Mouse (Mus musculus) lung, postnatal 14 days (tissue): ENCODE results near the gene Macrod2.

ENCODE experiments used
- DNase-seq: peaks from one replicate; pipeline ENCODE4 v3.0.0; 2021

The Macrod2 gene

GRCm38 (mm10) chr2:141327296-141327695 lies 932.2 kb downstream of the Macrod2 start:
- DNase-seq = no peak

- peak; percentile 1 for DNase-seq
Observed at GRCm38 (mm10) chr2:141337708-141338107, 942.6 kb downstream of the Macrod2 start.

DNA sequence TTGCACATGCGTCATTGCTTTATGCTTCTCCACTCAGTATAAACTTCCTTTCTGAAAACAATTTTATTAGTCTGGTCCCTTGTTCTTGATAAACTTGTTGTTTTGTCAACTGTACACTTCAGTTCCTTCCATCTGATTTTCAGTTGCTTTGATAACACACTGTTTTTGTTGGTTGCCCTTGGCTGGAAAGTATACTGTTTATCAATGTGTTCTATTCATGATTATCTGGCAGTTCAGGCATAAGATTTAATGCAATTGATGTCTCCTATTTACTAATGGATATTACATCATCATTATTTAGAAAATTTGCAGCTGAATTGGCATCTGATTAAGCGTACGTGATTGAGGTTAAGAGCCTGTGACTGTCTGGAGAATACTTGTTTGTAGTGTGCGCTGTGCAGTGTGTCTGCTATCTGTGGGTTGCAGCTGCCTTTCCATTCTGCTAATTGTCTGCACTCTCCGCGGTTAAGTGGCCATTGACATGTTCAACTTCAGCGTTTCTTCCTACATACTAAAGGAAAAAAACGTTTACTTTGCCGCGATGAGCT lies 949.0 kb downstream of the Macrod2 start:
- no peak for DNase-seq

DNA sequence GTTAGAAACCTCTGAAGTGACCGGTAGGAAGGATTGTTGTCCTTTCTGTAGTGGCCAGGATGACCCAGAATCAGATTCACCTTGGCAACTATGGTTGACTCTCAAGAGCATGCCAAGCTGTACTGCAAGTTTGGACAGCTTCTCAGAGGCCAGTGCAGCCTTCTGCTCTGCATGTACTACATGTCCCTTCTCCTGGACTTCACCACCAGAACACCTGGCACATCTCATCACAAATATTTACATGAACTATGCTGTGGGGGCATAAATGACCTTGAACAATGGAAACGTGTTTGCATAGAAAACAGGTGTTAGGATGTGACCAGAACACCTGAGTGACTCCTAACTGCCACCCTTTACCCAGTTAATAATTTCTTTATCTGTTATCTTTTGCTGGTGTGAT lies 957.5 kb downstream of the Macrod2 start:
- DNase-seq = no peak

- DNase-seq = no peak
Observed at GRCm38 (mm10) chr2:141388632-141389031, 993.5 kb downstream of the Macrod2 start.

DNA sequence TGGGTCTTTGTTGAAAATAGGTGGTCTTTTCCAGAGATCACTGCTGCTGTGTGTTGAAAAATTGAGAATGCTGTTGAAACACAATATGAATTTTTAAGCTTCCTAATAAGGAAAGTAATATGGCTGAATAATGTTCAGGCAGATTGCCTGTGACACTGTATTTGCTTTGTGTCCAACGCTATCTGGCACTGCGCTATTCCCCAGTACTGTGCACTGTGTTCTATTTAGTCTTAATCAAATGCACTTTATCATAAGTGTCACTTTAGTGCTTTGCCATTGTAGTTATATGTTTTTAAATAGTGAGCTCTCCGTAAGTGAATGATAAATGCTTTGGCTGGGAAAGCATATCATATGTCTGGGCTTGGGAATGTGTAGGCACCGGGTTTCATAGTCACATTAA lies 996.1 kb downstream of the Macrod2 start:
- DNase-seq = no peak

DNA sequence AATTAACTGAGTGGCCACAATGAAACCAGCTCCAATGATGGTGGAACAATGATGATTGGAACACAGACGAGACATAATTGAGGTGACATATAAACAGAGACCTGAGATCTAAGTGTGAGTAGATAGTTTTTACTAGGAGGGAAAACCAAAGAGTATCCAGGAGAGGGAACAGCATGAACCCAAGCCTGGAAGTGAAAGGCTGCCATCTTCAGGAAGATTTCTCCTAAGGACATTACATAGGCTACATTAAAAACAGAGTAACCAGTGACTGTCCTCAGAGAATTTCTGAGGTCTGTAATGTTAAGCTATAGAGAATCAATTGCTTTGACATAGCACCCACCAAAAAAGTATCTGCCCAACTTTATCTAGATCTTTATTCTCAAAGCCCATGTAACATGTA lies 999.7 kb downstream of the Macrod2 start:
- DNase-seq = peak; percentile 2

GRCm38 (mm10) chr2:141408766-141409165 lies 1013.7 kb downstream of the Macrod2 start:
- DNase-seq = no peak

GRCm38 (mm10) chr2:141416436-141416835 lies 1021.3 kb downstream of the Macrod2 start:
- DNase-seq = no peak

GRCm38 (mm10) chr2:141416855-141417544 lies 1021.9 kb downstream of the Macrod2 start:
- DNase-seq = no peak

DNA sequence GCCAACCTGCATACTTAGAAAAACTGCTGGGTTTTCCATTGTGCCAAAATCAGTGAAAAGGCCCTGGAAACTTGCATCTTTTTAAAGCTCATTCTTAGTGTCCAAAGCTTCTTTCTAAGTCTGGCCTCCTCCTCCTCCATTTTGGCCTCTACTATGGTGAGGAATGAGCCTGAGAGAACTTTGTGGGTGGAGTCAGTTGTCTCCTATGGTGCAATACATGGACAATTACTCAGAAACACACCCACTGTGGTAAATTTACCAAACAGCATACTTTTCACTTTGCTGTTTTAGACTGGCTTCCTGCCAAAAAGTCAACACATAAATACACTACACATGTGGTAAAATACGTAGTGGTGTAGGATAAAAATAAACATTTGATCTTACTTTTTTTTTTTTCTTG lies 1024.7 kb downstream of the Macrod2 start:
- DNase-seq = no peak

GRCm38 (mm10) chr2:141434084-141434483 lies 1039.0 kb downstream of the Macrod2 start:
- DNase-seq = no peak

DNA sequence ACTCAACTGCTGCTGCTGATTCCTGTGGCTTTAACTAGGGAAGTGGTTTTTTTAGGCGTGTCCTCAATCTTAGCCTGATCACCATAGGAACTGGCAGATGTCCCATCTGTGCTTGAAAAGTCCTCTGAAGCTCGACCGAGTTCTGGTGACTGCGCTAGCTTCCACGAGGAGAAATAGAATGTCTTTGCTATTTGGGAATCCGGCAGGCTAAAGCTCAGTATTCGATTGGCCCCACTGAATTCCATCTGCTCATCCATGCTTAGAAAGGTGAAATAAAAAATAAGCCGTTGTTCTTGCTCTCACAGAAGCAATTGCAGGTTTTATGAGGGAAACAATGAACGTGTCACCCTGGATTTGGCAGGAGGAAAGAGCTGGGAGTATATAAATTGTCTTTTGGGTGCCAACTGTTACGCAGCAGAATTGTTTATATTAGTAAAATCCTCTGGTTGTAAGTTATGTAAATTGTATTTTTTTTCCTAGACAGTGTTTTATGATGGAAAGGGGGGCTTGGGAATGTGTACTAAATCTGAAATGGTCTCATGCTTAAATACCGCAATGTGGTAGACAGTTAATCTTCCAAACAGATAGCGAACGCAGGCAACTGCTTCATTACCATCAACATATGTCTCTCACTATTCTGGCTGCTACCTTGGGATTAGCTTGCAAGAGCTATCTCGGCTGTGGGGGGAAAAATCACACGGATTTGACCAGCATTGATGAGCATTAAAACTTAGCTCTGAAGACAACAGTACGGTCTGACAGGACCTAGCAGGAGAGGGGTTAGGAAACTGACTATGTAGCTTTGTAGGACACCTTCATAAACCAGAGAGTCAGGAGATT lies 1039.8 kb downstream of the Macrod2 start:
- DNase-seq = peak; percentile 13

- DNase-seq = no peak
Observed at GRCm38 (mm10) chr2:141441896-141442295, 1046.8 kb downstream of the Macrod2 start.

- DNase-seq = no peak
Observed at GRCm38 (mm10) chr2:141449078-141449680, 1054.1 kb downstream of the Macrod2 start.

- DNase-seq = no peak
Observed at GRCm38 (mm10) chr2:141463946-141464345, 1068.8 kb downstream of the Macrod2 start.

- DNase-seq = no peak
Observed at GRCm38 (mm10) chr2:141472791-141473190, 1077.7 kb downstream of the Macrod2 start.

- no peak for DNase-seq
Observed at GRCm38 (mm10) chr2:141477585-141477984, 1082.5 kb downstream of the Macrod2 start.

DNA sequence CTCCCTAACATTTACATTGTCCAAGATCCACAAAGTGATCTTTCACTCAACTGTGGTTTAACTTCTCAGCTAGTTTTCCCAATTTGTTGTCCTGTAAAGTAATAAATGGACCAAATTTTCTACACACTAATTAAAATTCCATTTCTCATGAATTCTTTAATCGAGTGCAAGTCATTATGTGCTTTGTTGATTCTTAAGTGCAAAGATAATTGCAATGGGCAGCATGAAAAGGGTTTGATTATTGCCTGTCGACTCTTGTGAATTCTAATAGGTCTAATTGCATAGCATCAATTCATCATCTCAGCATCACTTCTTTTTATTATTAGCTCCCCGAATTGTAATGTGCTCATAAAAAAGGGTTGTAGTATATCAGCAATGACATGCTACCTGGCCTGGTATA lies 1095.4 kb downstream of the Macrod2 start:
- DNase-seq = no peak

- no peak for DNase-seq
Observed at GRCm38 (mm10) chr2:141505451-141505850, 1110.3 kb downstream of the Macrod2 start.

GRCm38 (mm10) chr2:141507929-141508897 lies 1113.1 kb downstream of the Macrod2 start:
- no peak for DNase-seq

- no peak for DNase-seq
Observed at GRCm38 (mm10) chr2:141514976-141515375, 1119.9 kb downstream of the Macrod2 start.
